ENCODE assay signal across 8 mouse cellular contexts in genomic region chr10:117718161-117719119, GRCm38 (mm10). TPM values are rescaled to one million over a fixed set of nuclear protein-coding genes. Genes with fewer than 3 reads are reported as not detected.
DNase-seq lines count a peak whose midpoint lies in the region; ATAC-seq and TF ChIP-seq lines count a peak whose summit lies in the region.

No protein-coding gene starts in this region.

- H3K9me3 ChIP-seq in hindbrain, embryonic 10.5 days = no peaks in the 10 kb centered on the region
- H3K9me3 ChIP-seq in hindbrain, embryonic 11.5 days (ENCODE audit: control insufficient read depth, low read length) = no peaks in the 10 kb centered on the region

- 72% methylated on average over 19 of the region's 19 CpGs for WGBS in hindbrain, embryonic 10.5 days
- 72% methylated on average over 19 of the region's 19 CpGs for WGBS in hindbrain, embryonic 11.5 days

- no peak for ATAC-seq in hindbrain, embryonic 11.5 days (ENCODE audit: low FRiP score)

- no peaks in the 10 kb centered on the region for H3K27me3 ChIP-seq in hindbrain, embryonic 10.5 days (ENCODE audit: insufficient read depth, poor library complexity, severe bottlenecking)
- H3K27me3 ChIP-seq in hindbrain, embryonic 11.5 days (ENCODE audit: control insufficient read depth, insufficient read depth, low read length) = no peaks in the 10 kb centered on the region

- no peak overlapping the region for H3K4me2 ChIP-seq in hindbrain, embryonic 11.5 days (replicated peaks; ENCODE audit: low read depth, low read length)

- H3K4me3 ChIP-seq in hindbrain, embryonic 10.5 days = no peak overlapping the region
- H3K4me3 ChIP-seq in hindbrain, embryonic 11.5 days (ENCODE audit: low read depth, low read length) = no peak overlapping the region
- H3K4me3 ChIP-seq in embryonic fibroblast, embryonic 13.5 days (ENCODE audit: insufficient read depth, low read length) = no peak overlapping the region
- H3K4me3 ChIP-seq in layer of hippocampus, adult 2 months = peak overlapping the region; percentile 8; the same call in 1 of the 2 replicates

- peak; percentile 38; the same call in 1 of the 2 replicates for TF ChIP-seq POLR2A in embryonic fibroblast, embryonic 13.5 days (IDR thresholded peaks at IDR 0.05; ENCODE audit: low read depth, low read length)

- H3K27ac ChIP-seq in hindbrain, embryonic 10.5 days = peak overlapping the region; percentile 24; the same call in 1 of the 2 replicates
- no peak overlapping the region for H3K27ac ChIP-seq in hindbrain, embryonic 11.5 days (ENCODE audit: low read depth, low read length)
- peak overlapping the region; percentile 99 for H3K27ac ChIP-seq in embryonic fibroblast, embryonic 13.5 days (ENCODE audit: insufficient read depth, low read length)
- H3K27ac ChIP-seq in layer of hippocampus, adult 2 months = peak overlapping the region; percentile 63

- no peaks in the 10 kb centered on the region for H3K36me3 ChIP-seq in hindbrain, embryonic 10.5 days
- no peaks in the 10 kb centered on the region for H3K36me3 ChIP-seq in hindbrain, embryonic 11.5 days (ENCODE audit: control insufficient read depth, insufficient read depth, low read length)

- no peak overlapping the region for H3K9ac ChIP-seq in hindbrain, embryonic 11.5 days (ENCODE audit: low read depth, low read length)

- peaks cover 19% of the 10 kb centered on the region for H3K4me1 ChIP-seq in hindbrain, embryonic 10.5 days (replicated peaks)
- no peaks in the 10 kb centered on the region for H3K4me1 ChIP-seq in hindbrain, embryonic 11.5 days (replicated peaks; ENCODE audit: control insufficient read depth, insufficient read depth, low read length)
- H3K4me1 ChIP-seq in embryonic fibroblast, embryonic 13.5 days (ENCODE audit: control insufficient read depth, insufficient read depth, low read length) = peaks cover 7% of the 10 kb centered on the region; the same call in 1 of the 2 replicates

- TF ChIP-seq CTCF in embryonic fibroblast, embryonic 13.5 days (IDR thresholded peaks at IDR 0.05; ENCODE audit: borderline replicate concordance, insufficient read depth, low read length) = no peak
- TF ChIP-seq CTCF in layer of hippocampus, adult 2 months (conservative IDR thresholded peaks at IDR 0.05) = no peak

- no peak for DNase-seq in hindbrain, embryonic 10.5 days (ENCODE audit: low spot score)
- no peak for DNase-seq in hindbrain, embryonic 11.5 days (ENCODE audit: low spot score)
- DNase-seq in Muller cell, postnatal 12 days (ENCODE audit: inconsistent ontology term) = peak; percentile 39
- DNase-seq in layer of hippocampus, adult 2 months (ENCODE audit: low spot score in 2 of 2) = peak in 1 of 2 experiments; percentile 28
- peak; percentile 21 to 29 for DNase-seq in right cerebral cortex, postnatal 36 days (ENCODE audit: low spot score in 2 of 2)
- no peak for DNase-seq in cerebellum, adult 11-12 months
- DNase-seq in yolk sac, embryonic 10.5 days (ENCODE audit: low spot score) = no peak

RNA-seq across cellular contexts. Expression of gene Mdm2, which starts 7.9 kb away (rescaled TPM):
- 63.4 and 67.5 TPM in 2 replicates for polyA plus RNA-seq in hindbrain, embryonic 10.5 days (2016; fragmentation: Nextera tagmentation; extraction: Ambion mirVana)
- 76.6 and 87.8 TPM in 2 replicates for polyA plus RNA-seq in hindbrain, embryonic 11.5 days (2014; fragmentation: Nextera tagmentation; extraction: Ambion mirVana)
- polyA plus RNA-seq in embryonic fibroblast, embryonic 13.5 days (2011; ENCODE audit: insufficient read length, low read depth, missing spikeins) = 122 and 229 TPM in 2 replicates
- total RNA-seq in layer of hippocampus, adult 2 months (2021) = 10 to 100 TPM; 55.1 to 66.0 TPM

RNA-seq across cellular contexts. Expression of gene Slc35e3, which starts 27.7 kb away (rescaled TPM):
- 22.0 and 22.2 TPM in 2 replicates for polyA plus RNA-seq in hindbrain, embryonic 10.5 days (2016; fragmentation: Nextera tagmentation; extraction: Ambion mirVana)
- 18.2 and 20.3 TPM in 2 replicates for polyA plus RNA-seq in hindbrain, embryonic 11.5 days (2014; fragmentation: Nextera tagmentation; extraction: Ambion mirVana)
- 26.1 and 28.9 TPM in 2 replicates for polyA plus RNA-seq in embryonic fibroblast, embryonic 13.5 days (2011; ENCODE audit: insufficient read length, low read depth, missing spikeins)
- total RNA-seq in layer of hippocampus, adult 2 months (2021) = 10 to 100 TPM; 31.4 to 33.1 TPM

Comparison
In these comparisons a context has a peak if more than half of its experiments do, and no peak if none do; other contexts are left out.
1. DNase-seq: peak in Muller cell, postnatal 12 days (single experiment) and right cerebral cortex, postnatal 36 days (2 of 2); none in hindbrain, embryonic 10.5 days (single experiment), hindbrain, embryonic 11.5 days (single experiment), cerebellum, adult 11-12 months (single experiment) and yolk sac, embryonic 10.5 days (single experiment).